Mouse (Mus musculus) liver, adult 10 weeks (tissue): ENCODE measurements around the gene Krt7. TPM values are rescaled to one million over a fixed set of nuclear protein-coding genes. Genes with fewer than 3 reads are reported as not detected.

ENCODE experiments used
- polyA plus RNA-seq: library from polyadenylated mRNA; stranded (reverse); fragments of 350-450 nt; fragmentation: Illumina TruSeq; extraction: RNeasy Lipid Tissue Mini Kit (QIAGEN cat#74804); gene quantifications from one replicate; pipeline ENCODE4 v1.2.3, GENCODE M21; 2014; ENCODE audit warnings: low read depth, low replicate concordance

Krt7 gene
- not detected for polyA plus RNA-seq

DNA sequence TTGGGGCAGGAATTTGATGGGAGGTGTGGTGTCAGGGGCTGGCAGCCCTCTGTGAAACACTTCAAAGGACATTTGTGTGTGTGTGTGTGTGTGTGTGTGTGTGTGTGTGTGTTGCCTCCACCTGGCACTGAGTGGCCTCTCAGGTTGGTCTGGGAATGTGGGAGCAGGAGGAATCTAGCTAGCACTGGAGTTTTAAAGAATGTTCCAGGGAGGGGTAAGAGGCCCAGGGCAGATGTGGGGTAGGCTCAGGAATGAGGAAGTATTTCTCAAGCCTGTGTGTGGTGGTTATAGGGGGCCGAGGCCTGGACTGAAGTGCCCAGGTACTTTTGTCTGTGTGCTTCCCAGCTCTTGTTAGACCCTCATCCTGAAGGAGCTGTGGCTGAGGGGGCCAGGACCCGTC lies at the start of gene Krt7:
Gene Krt7, plus strand, starts transcription at position 269 of the 400 bp plus-strand sequence.

DNA sequence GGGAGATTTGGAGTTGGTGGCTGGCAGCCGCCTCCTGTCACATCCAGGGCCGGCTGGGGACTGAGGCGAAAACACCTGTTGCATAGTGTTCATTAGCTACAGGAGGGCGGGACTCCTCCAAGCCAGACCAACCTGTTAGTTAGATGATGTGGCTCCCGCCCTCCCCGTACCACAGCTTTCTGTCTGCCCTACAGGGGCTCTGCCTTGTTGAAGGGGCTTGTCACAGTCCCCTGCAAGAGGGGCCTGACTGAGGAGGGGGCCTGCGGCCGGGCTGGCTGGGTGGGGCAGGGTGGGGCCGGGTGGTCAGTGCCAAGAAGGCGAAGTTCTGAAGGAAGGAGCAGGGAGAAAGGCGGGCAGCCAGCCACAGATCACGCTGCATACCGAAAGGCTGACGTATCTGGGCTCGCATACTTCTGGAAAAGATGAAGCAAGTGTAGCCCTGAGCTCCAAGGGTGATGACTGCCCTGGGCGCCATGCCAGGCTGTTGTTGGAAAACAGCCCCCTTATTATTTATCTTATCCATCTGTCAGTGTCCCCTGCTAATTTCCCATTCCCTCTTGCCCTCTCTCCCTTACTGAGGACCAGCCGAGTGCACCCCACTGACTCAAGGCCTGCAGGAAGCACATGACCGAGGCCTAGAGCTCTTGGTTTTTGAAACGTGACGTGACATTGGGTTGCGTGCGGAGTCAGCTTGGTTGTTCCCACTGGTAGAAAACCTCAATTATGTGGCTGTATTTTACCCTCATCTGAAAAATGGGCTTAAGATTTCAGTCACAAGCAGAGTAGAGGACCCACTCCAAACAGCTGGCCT lies 40.5 kb upstream of the Krt7 start, which contains the start of gene Krt80:
Gene Krt80, minus strand, starts transcription at position 62 of the 811 bp plus-strand sequence.

DNA sequence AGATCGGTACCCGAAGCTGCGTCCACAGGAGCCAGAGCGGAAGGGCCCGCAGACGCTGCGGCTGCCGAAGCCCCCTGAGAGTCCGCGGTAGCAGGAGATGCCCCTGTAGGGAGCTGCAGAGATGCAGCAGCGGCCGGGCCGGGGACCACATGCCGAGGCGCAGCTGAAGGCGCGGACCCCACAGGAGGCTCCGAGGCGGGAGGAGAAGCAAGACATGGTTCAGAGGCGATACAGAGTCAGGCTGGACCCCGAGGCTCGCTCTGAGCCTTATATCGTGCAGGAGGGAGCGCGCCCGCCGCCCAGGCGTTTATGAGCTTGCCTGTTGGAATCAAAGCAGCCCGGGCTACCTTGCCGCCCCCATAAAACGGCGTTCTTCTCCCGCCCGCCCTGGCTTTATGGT lies 27.7 kb downstream of the Krt7 start, which contains the start of gene Krt87:
Gene Krt87, minus strand, starts transcription at position 250 of the 400 bp plus-strand sequence.

DNA sequence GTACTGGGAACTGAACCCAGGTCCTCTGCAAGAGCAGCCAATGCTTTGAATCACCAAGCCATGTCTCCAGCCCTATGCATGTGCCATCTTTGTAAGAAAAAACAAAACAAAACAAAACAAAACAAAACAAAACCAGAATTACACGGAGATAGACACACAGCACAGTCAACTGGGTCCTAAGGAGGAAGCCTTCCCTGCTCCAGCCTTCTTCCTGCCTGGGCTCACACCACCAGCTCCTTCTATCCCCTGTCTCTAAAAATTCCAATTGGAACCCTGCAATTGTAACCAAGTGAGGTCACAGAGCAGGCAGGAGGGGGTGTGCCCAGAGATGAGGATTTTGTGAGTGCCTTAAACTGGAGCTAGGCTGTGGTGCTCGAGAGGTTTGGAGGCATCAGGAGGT lies 36.6 kb downstream of the Krt7 start, which contains the start of gene Krt88:
Gene Krt88, plus strand, starts transcription at position 301 of the 400 bp plus-strand sequence.

DNA sequence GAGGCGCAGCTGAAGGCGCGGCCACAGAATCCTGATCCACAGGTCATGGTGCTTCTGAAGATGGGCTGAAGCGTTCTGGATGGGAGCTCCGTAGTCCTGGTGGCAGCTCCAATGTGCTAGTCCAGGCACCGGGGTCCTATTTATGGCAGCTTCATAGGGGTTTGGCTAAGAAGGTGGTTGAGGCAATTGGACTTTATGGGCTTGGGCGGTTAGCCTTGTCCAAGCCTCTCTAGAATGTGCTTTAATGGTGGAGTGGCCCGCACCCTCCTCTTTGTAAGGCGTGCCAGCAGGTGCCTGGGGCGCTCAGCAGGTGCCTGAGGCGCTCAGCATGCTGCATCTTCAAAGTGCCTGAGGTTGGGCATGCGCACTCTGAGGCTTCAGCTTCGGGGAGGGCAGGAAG lies 52.8 kb downstream of the Krt7 start, which contains the start of gene Krt81:
Gene Krt81, minus strand, starts transcription at position 101 of the 400 bp plus-strand sequence.

DNA sequence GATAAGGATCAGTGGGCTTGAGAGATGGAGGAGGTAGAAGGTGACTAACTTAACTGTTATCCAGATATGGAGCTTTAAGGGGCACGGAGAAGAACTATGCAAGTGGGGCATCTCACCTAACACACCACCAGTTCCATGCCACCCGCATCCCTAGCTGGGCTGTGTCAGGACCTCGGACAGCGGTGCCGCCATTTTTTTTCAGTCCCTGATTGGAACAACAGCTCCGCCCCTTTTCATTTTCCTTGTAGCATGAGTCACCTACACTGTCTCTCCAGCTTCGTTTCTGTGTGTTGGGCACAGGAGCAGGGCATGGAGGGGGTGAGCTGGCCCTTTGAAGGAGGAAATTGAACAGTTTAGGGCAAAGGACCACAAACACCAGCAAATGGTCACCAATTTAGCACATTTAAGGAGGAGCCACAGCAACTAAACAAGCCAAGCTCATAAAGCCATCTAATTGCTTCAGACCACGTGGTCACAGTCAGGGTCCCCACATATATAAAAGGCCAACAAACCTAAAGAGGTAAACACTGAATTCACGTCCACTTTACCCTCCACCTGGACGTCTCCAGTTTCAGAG lies 62.2 kb downstream of the Krt7 start, which contains the start of gene Krt86:
Gene Krt86, plus strand, starts transcription at position 527 of the 577 bp plus-strand sequence.

Other genes with a start within 250 kb of the Krt7 start
- 3.3 TPM for gene Acvr1b, start 237.0 kb upstream of the Krt7 start, polyA plus RNA-seq
- gene Grasp, start 186.9 kb upstream of the Krt7 start, polyA plus RNA-seq, result not detected
- 6.3 TPM for gene Nr4a1, start 156.8 kb upstream of the Krt7 start, polyA plus RNA-seq
- 1.5 TPM for gene Atg101, start 126.8 kb upstream of the Krt7 start, polyA plus RNA-seq
- gene 6030408B16Rik, start 117.8 kb upstream of the Krt7 start, polyA plus RNA-seq, result not detected
- gene Krt80, start 40.9 kb upstream of the Krt7 start, polyA plus RNA-seq, result not detected
- not detected for gene Krt87, start 27.8 kb downstream of the Krt7 start, polyA plus RNA-seq
- not detected for gene Krt88, start 36.7 kb downstream of the Krt7 start, polyA plus RNA-seq
- gene Krt81, start 52.7 kb downstream of the Krt7 start, polyA plus RNA-seq, result not detected
- gene Krt86, start 62.4 kb downstream of the Krt7 start, polyA plus RNA-seq, result not detected
- gene Krt83, start 80.5 kb downstream of the Krt7 start, polyA plus RNA-seq, result not detected
- gene Gm49425, start 106.2 kb downstream of the Krt7 start, polyA plus RNA-seq, result not detected
- not detected for gene Krt84, start 121.8 kb downstream of the Krt7 start, polyA plus RNA-seq
- not detected for gene Krt82, start 139.6 kb downstream of the Krt7 start, polyA plus RNA-seq
- gene Krt90, start 151.9 kb downstream of the Krt7 start, polyA plus RNA-seq, result not detected
- not detected for gene Krt75, start 162.9 kb downstream of the Krt7 start, polyA plus RNA-seq
- not detected for gene Gm5414, start 217.1 kb downstream of the Krt7 start, polyA plus RNA-seq
- not detected for gene Gm5478, start 236.3 kb downstream of the Krt7 start, polyA plus RNA-seq